Mouse (Mus musculus) embryonic facial prominence, embryonic 15.5 days (tissue): ENCODE data around the gene Zfp808. TPM values are rescaled to one million over a fixed set of nuclear protein-coding genes. Genes with fewer than 3 reads are reported as not detected.
"Not testable (repeated sequence)": the region's sequence is repeated elsewhere in the genome, so short reads cannot be mapped to it uniquely, and the experiment has no call there.

ENCODE experiments used
- ATAC-seq: fragments of 200-750 bp; cut with Nextera tagmentation; 2 replicates; pipeline ENCODE4 v1.8.0; 2017; ENCODE audit warnings: low read depth, moderate TSS enrichment; ENCODE audit not compliant: insufficient number of reproducible peaks, low FRiP score, low TSS enrichment
- H3K27ac ChIP-seq: fragments of 300-500 bp; sonication (generic); replicated peaks from 2 replicates; pipeline ENCODE4 v1.5.1; 2015; ENCODE audit warnings: mild to moderate bottlenecking, inconsistent platforms
- H3K27me3 ChIP-seq: fragments of 300-500 bp; sonication (generic); 2 replicates; pipeline ENCODE4 v1.6.1; 2015; ENCODE audit warnings: inconsistent platforms
- H3K36me3 ChIP-seq: fragments of 300-500 bp; sonication (generic); 2 replicates; pipeline ENCODE4 v1.6.1; 2015; ENCODE audit warnings: mild to moderate bottlenecking, inconsistent platforms
- H3K4me1 ChIP-seq: fragments of 300-500 bp; sonication (generic); 2 replicates; pipeline ENCODE4 v1.6.1; 2015; ENCODE audit warnings: inconsistent platforms
- H3K4me2 ChIP-seq: fragments of 300-500 bp; sonication (generic); replicated peaks from 2 replicates; pipeline ENCODE4 v1.6.1; 2015; ENCODE audit warnings: mild to moderate bottlenecking, inconsistent platforms
- H3K4me3 ChIP-seq: fragments of 300-500 bp; sonication (generic); replicated peaks from 2 replicates; pipeline ENCODE4 v1.5.1; 2015; ENCODE audit warnings: mild to moderate bottlenecking, inconsistent platforms
- H3K9ac ChIP-seq: fragments of 300-500 bp; sonication (generic); 2 replicates; pipeline ENCODE4 v1.6.1; 2015; ENCODE audit warnings: inconsistent platforms
- H3K9me3 ChIP-seq: fragments of 300-500 bp; sonication (generic); replicated peaks from 2 replicates; pipeline ENCODE4 v1.6.1; 2016; ENCODE audit warnings: inconsistent platforms
- WGBS: fragments of 180-500 bp; shearing (Covaris S2); methylation state at CpG from one replicate; pipeline ENCODE4 v1.1.7; 2015; 5-methylcytosine and 5-hydroxymethylcytosine counted together
- polyA plus RNA-seq: library from polyadenylated mRNA; unstranded; fragments of >200 nt; fragmentation: Nextera tagmentation; extraction: Ambion mirVana; gene quantifications from 2 replicates; pipeline ENCODE4 v1.2.1, GENCODE M21; 2015

Zfp808 gene
- 7.6 and 9.7 TPM in 2 replicates for polyA plus RNA-seq

- WGBS = 5% methylated on average over 21 of the region's 21 CpGs
- H3K27ac ChIP-seq, H3K36me3 ChIP-seq, H3K9me3 ChIP-seq, H3K4me1 ChIP-seq, ATAC-seq, H3K27me3 ChIP-seq: not testable (repeated sequence)
- H3K9ac ChIP-seq = peak within 1 kb of the TSS; percentile 39
- peak within 1 kb of the TSS; percentile 44 for H3K4me2 ChIP-seq
- peak within 1 kb of the TSS; percentile 62 for H3K4me3 ChIP-seq
These were observed at the start of gene Zfp808 for GRCm38 (mm10) chr13:62129432-62130171. Gene Zfp808 (plus strand): TSS chr13:62129886.

- not testable (repeated sequence) for H3K4me3 ChIP-seq, H3K27me3 ChIP-seq, H3K27ac ChIP-seq, H3K9me3 ChIP-seq, H3K9ac ChIP-seq, ATAC-seq, H3K36me3 ChIP-seq, H3K4me2 ChIP-seq, H3K4me1 ChIP-seq
- 82% methylated on average over 4 of the region's 4 CpGs for WGBS
These were observed 30.9 kb upstream of the Zfp808 start for GRCm38 (mm10) chr13:62098786-62099185.

- H3K4me1 ChIP-seq, ATAC-seq, H3K4me3 ChIP-seq, H3K36me3 ChIP-seq, H3K9ac ChIP-seq, H3K9me3 ChIP-seq, H3K27ac ChIP-seq, H3K27me3 ChIP-seq, H3K4me2 ChIP-seq: not testable (repeated sequence)
- WGBS = 88% methylated on average over 4 of the region's 4 CpGs
These were observed 30.2 kb upstream of the Zfp808 start for GRCm38 (mm10) chr13:62099454-62099853.

- H3K36me3 ChIP-seq, H3K4me2 ChIP-seq, H3K27me3 ChIP-seq, H3K4me3 ChIP-seq, H3K9me3 ChIP-seq, ATAC-seq, H3K27ac ChIP-seq, H3K4me1 ChIP-seq, H3K9ac ChIP-seq: not testable (repeated sequence)
- 83% methylated on average over 1 of the region's 1 CpGs for WGBS
These were observed 27.3 kb upstream of the Zfp808 start for GRCm38 (mm10) chr13:62102368-62102767.

- not testable (repeated sequence) for ATAC-seq, H3K4me1 ChIP-seq, H3K9me3 ChIP-seq, H3K4me3 ChIP-seq, H3K36me3 ChIP-seq, H3K9ac ChIP-seq, H3K27ac ChIP-seq, H3K4me2 ChIP-seq, H3K27me3 ChIP-seq
- WGBS = 21% methylated on average over 2 of the region's 2 CpGs
These were observed 13.8 kb upstream of the Zfp808 start for GRCm38 (mm10) chr13:62115861-62116260.

- H3K4me3 ChIP-seq, ATAC-seq, H3K27me3 ChIP-seq, H3K4me2 ChIP-seq, H3K9ac ChIP-seq, H3K9me3 ChIP-seq, H3K27ac ChIP-seq, H3K36me3 ChIP-seq, H3K4me1 ChIP-seq: not testable (repeated sequence)
- 55% methylated on average over 1 of the region's 1 CpGs for WGBS
These were observed 8.1 kb upstream of the Zfp808 start for GRCm38 (mm10) chr13:62121578-62121977.

GRCm38 (mm10) chr13:62181835-62182755 lies 52.4 kb downstream of the Zfp808 start:
- 73% methylated on average over 2 of the region's 2 CpGs for WGBS
- not testable (repeated sequence) for ATAC-seq, H3K4me2 ChIP-seq, H3K9ac ChIP-seq, H3K4me3 ChIP-seq, H3K9me3 ChIP-seq, H3K4me1 ChIP-seq, H3K36me3 ChIP-seq, H3K27ac ChIP-seq, H3K27me3 ChIP-seq

- H3K36me3 ChIP-seq = no peaks in the 10 kb centered on the region
- no peak overlapping the region for H3K27ac ChIP-seq
- H3K4me1 ChIP-seq = no peaks in the 10 kb centered on the region
- 46% methylated on average over 3 of the region's 3 CpGs for WGBS
- H3K4me3 ChIP-seq = no peak overlapping the region
- H3K9ac ChIP-seq = no peak overlapping the region
- no peaks in the 10 kb centered on the region for H3K9me3 ChIP-seq
- ATAC-seq = no peak
- H3K4me2 ChIP-seq = no peak overlapping the region
- no peaks in the 10 kb centered on the region for H3K27me3 ChIP-seq
These were observed 115.6 kb downstream of the Zfp808 start for GRCm38 (mm10) chr13:62245264-62245663.

GRCm38 (mm10) chr13:62255226-62255625 lies 125.5 kb downstream of the Zfp808 start:
- ATAC-seq, H3K4me2 ChIP-seq, H3K9me3 ChIP-seq, H3K27ac ChIP-seq, H3K36me3 ChIP-seq, H3K4me1 ChIP-seq, H3K9ac ChIP-seq, H3K27me3 ChIP-seq, H3K4me3 ChIP-seq: not testable (repeated sequence)
- 80% methylated on average over 9 of the region's 9 CpGs for WGBS

GRCm38 (mm10) chr13:62263392-62263791 lies 133.7 kb downstream of the Zfp808 start:
- H3K4me3 ChIP-seq = no peak overlapping the region
- no peak for ATAC-seq
- H3K4me1 ChIP-seq = no peaks in the 10 kb centered on the region
- 77% methylated on average over 4 of the region's 4 CpGs for WGBS
- no peak overlapping the region for H3K27ac ChIP-seq
- no peak overlapping the region for H3K9ac ChIP-seq
- H3K27me3 ChIP-seq = no peaks in the 10 kb centered on the region
- H3K4me2 ChIP-seq = no peak overlapping the region
- H3K36me3 ChIP-seq = no peaks in the 10 kb centered on the region
- H3K9me3 ChIP-seq = peaks cover 27% of the 10 kb centered on the region
